Mouse (Mus musculus): ENCODE measurements around the gene Gm9803. TPM values are rescaled to one million over a fixed set of nuclear protein-coding genes. Genes with fewer than 3 reads are reported as not detected.
A peak's percentile ranks its signal among the peaks of the same experiment; 100 is the strongest.

The Gm9803 gene
- polyA plus RNA-seq, 1 experiment from 2014 or later = 8.3 TPM

DNA sequence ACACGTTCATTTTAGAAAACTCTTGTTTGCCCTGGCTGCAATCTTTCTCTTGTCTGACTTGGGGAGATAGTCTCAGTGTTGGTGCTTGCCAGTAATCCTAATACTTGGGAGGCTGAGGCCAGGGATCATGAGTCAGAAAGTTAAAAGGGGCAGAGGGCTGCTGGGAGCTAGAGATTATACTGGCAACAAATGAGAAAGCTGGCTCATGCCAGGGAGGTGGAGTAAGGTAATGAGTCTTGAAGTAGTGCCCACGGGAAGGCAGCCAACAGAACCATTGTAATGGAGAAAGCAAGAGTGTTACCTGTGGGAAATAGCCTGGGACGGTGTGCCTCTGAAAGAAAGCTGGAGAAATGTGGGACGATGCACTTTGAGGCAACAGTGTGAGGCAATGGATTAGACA lies 6.0 kb upstream of the Gm9803 start:
- H3K4me3 ChIP-seq (replicated peaks) = no peak overlapping the region
- 58% methylated on average over 4 of the region's 4 CpGs for WGBS
- peaks cover 26% of the 10 kb centered on the region for H3K4me1 ChIP-seq
- H3K36me3 ChIP-seq = peaks cover 23% of the 10 kb centered on the region
- H3K27ac ChIP-seq = peak overlapping the region; percentile 74
- no peaks in the 10 kb centered on the region for H3K9me3 ChIP-seq (replicated peaks)
- ATAC-seq (replicated peaks; ENCODE audit: low FRiP score) = peak; percentile 42; the same call in 1 of the 2 replicates
- H3K4me2 ChIP-seq = peak overlapping the region; percentile 36; the same call in 1 of the 2 replicates
- no peaks in the 10 kb centered on the region for H3K27me3 ChIP-seq
- H3K9ac ChIP-seq = no peak overlapping the region

DNA sequence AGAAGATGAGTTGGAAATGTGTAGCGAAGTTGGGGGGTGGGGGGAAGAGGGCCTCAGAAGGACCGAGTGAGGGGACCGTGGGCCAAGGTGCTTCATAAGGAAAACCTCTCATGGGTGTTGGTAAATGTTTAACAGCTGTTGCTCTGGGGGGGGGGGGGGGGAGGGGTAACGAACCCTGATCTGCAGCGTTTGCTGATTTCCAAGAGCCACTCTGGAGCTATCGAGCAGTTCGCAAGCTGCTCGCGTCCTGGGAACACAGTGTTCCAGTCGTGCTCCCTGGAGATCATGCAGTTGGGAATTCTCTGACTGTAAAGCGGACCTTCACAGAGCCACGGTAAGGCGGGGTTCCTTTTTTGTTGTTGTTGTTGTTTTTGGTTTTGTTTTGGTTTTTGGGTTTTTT lies 5.5 kb upstream of the Gm9803 start:
- peak overlapping the region; percentile 16; the same call in 1 of the 2 replicates for H3K4me3 ChIP-seq (replicated peaks)
- peak; percentile 49; the same call in 1 of the 2 replicates for ATAC-seq (replicated peaks; ENCODE audit: low FRiP score)
- peak overlapping the region; percentile 36 for H3K4me2 ChIP-seq
- H3K27ac ChIP-seq = peak overlapping the region; percentile 74
- H3K9me3 ChIP-seq (replicated peaks) = no peaks in the 10 kb centered on the region
- 55% methylated on average over 13 of the region's 13 CpGs for WGBS
- peaks cover 18% of the 10 kb centered on the region for H3K36me3 ChIP-seq
- no peak overlapping the region for H3K9ac ChIP-seq
- peaks cover 26% of the 10 kb centered on the region for H3K4me1 ChIP-seq
- H3K27me3 ChIP-seq = no peaks in the 10 kb centered on the region

DNA sequence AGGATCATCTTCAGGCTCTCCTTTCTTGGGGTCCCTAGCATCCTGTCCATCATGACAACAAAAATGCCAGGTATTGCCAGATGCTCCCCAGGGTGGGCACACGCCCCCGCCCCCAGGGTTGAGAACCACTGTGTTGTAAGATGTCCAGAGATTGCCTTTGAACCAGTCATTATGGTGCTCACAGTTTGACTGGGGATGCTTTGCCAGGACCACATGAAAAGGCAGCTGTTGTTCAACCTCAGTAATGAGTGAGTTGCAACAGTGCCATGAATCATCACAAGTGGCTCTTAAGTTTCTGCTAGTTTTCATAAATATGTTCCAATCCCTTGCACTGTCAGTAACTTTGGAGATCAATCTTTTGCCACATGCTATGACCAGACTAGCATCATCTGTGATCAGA lies 3.9 kb upstream of the Gm9803 start:
- Histone ChIP-seq H3K4me1 (peaks cover 21% of the 10 kb centered on the region), H3K9ac (no peak overlapping the region), H3K4me2 (no peak overlapping the region), H3K27ac (no peak overlapping the region), H3K36me3 (peaks cover 12% of the 10 kb centered on the region), H3K9me3 (replicated peaks) (no peaks in the 10 kb centered on the region), H3K27me3 (no peaks in the 10 kb centered on the region), H3K4me3 (replicated peaks) (no peak overlapping the region)
- no peak for ATAC-seq (replicated peaks; ENCODE audit: low FRiP score)
- 93% methylated on average over 2 of the region's 2 CpGs for whole genome bisulfite sequencing

DNA sequence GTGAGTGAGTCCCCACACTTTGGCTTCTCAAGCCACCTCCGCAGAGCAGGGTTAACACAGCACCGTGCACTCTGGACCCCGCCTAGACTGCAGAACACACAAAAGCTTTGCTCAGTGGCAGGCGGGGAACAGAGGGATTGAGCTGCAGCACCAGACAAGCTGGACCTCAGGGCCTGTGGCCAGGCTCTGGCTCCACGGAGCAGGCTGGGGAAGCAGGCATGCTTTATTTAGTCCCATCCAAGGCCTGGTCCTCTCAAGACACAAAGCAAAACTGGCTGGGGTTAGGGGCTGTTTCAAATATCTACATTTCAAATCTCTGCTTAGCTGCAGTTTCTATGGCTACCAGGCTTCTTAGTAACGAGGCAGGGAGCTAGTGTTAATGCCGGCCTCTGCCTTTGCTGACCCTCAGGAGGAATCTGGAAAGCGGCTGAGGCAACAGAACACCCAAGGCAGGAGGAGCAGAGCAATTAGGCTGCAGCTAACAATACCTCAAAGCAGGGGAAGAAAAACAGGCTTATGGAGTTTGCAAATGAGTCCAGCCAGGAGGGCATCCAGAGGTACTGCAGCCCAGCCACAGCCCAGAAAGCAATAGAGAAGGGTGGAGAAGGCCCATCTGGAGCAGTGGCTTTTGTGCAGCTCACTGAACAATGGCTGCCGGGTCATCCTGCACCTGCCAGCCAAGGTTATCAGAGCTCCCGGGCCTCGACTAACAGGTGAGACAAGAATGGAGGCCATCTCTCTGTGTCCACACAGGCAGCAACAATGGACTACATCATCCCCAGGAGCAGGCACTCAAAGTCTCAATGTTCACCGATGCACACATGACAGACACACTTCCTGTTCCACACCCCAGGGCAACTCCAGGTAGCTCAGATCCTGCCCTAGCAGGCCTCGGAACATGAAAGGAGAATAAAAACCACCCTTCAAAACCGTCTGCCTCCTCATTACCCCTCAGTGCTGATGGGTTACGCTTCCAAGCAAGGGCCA lies 3.7 kb downstream of the Gm9803 start:
- Histone ChIP-seq H3K36me3 (peaks cover 75% of the 10 kb centered on the region), H3K4me1 (peaks cover 10% of the 10 kb centered on the region), H3K9ac (no peak overlapping the region), H3K4me2 (no peak overlapping the region), H3K27me3 (no peaks in the 10 kb centered on the region), H3K4me3 (replicated peaks) (no peak overlapping the region), H3K27ac (peak overlapping the region; percentile 72), H3K9me3 (replicated peaks) (no peaks in the 10 kb centered on the region)
- ATAC-seq (replicated peaks; ENCODE audit: low FRiP score) = peak; percentile 37
- 46% methylated on average over 15 of the region's 15 CpGs for WGBS

DNA sequence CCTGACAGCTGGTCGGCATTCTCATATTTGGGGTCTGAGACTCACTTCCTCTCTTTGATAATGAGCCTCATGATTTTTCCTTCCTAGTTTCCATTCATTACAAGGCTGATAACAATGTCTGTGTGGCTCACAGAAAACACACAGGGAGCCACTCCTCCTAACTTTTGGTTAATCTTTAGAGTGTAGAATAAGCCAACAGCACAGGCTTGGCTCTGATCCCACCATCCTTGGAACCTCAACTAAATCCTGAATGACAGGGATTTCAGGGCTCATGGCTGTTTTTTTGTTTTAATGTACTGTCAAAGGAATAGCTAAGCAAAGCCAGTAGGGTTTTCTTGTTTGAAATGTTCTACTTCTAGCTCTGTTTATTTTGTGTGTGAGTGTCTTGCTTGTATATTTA lies 10.5 kb downstream of the Gm9803 start:
- ATAC-seq (replicated peaks; ENCODE audit: low FRiP score) = no peak
- Histone ChIP-seq H3K36me3 (peaks cover 55% of the 10 kb centered on the region), H3K9ac (no peak overlapping the region), H3K4me1 (peaks cover 17% of the 10 kb centered on the region), H3K27me3 (no peaks in the 10 kb centered on the region), H3K4me2 (no peak overlapping the region), H3K27ac (no peak overlapping the region), H3K9me3 (replicated peaks) (no peaks in the 10 kb centered on the region), H3K4me3 (replicated peaks) (no peak overlapping the region)
- 60% methylated on average over 1 of the region's 1 CpGs for WGBS

DNA sequence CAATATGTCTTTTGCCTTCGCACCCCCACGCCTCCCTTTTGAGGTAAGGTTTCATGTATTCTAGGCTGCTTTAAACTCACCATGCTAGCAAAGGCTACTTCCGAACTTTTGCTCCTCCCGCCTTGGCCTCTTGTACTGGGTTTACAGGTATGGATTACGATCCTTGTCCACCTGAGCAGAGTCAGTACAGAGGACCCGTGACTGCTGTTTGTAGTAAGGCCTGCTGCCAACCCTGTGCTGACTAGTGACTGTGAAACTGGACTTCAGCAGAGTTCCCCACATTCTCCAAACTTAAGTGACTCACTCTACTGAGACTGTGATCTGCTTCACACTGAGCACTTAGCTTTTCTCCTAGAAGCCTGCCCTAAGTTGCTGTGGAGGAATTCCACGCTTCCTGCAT lies 13.8 kb downstream of the Gm9803 start:
- Histone ChIP-seq H3K9ac (no peak overlapping the region), H3K9me3 (replicated peaks) (no peaks in the 10 kb centered on the region), H3K36me3 (peaks cover 23% of the 10 kb centered on the region), H3K27me3 (no peaks in the 10 kb centered on the region), H3K4me1 (peaks cover 25% of the 10 kb centered on the region), H3K4me2 (no peak overlapping the region), H3K27ac (no peak overlapping the region), H3K4me3 (replicated peaks) (no peak overlapping the region)
- 83% methylated on average over 7 of the region's 7 CpGs for WGBS
- no peak for ATAC-seq (replicated peaks; ENCODE audit: low FRiP score)

DNA sequence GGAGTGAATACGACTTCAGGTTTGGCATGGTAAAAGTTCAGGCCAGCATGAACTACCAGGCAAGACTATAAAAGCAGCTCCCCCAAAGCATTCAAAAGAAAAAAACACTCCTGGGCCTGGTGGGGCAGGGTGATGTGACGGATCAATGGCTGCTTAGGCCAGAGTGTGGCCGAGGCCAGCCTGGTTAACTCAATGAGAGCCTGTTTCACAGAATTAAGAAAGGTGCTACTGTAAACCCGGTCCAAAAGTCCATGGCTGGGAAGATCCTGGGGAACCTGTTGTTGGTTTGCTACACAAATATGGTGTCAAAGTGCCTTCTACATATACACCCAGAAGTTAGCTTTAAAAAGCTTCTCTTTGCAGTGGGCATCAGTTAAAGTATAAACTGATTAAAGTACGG lies 14.9 kb downstream of the Gm9803 start:
- Histone ChIP-seq H3K9me3 (replicated peaks) (no peaks in the 10 kb centered on the region), H3K4me3 (replicated peaks) (no peak overlapping the region), H3K27ac (peak overlapping the region; percentile 54), H3K4me2 (peak overlapping the region; percentile 63; the same call in 1 of the 2 replicates), H3K27me3 (no peaks in the 10 kb centered on the region), H3K4me1 (peaks cover 25% of the 10 kb centered on the region), H3K36me3 (peaks cover 18% of the 10 kb centered on the region), H3K9ac (no peak overlapping the region)
- no peak for ATAC-seq (replicated peaks; ENCODE audit: low FRiP score)
- 73% methylated on average over 5 of the region's 5 CpGs for WGBS

DNA sequence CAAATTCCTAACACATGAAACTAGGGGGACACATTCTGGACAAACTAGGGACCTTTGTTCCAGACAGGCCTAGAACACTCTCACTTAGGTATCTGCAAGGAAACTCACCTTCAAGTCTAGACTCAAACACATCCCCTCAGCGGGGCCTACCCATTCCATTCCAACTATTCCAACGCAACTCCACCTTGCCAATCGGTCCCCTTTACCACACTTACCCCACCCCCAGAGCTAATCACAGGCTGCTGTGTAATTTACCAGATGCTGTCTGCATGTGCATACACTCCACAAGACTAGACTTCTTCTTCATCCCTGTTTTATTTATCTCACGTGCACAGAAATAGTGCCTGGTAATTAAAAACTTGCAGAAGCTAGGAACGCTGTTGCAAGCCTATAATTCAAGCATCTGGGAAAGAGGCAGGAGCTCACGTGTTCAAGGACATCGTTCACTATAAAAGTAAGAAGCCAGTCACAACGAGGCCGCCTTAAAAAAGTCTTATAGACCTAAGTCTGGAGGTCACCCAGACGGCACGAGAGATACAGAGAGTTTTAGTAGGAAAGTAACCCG lies 15.9 kb downstream of the Gm9803 start:
- Histone ChIP-seq H3K4me1 (peaks cover 25% of the 10 kb centered on the region), H3K9ac (peak overlapping the region; percentile 81), H3K4me2 (peak overlapping the region; percentile 63), H3K9me3 (replicated peaks) (no peaks in the 10 kb centered on the region), H3K36me3 (peaks cover 18% of the 10 kb centered on the region), H3K27me3 (no peaks in the 10 kb centered on the region), H3K4me3 (replicated peaks) (peak overlapping the region; percentile 80), H3K27ac (peak overlapping the region; percentile 86)
- WGBS = 10% methylated on average over 12 of the region's 12 CpGs
- ATAC-seq (replicated peaks; ENCODE audit: low FRiP score) = no peak

DNA sequence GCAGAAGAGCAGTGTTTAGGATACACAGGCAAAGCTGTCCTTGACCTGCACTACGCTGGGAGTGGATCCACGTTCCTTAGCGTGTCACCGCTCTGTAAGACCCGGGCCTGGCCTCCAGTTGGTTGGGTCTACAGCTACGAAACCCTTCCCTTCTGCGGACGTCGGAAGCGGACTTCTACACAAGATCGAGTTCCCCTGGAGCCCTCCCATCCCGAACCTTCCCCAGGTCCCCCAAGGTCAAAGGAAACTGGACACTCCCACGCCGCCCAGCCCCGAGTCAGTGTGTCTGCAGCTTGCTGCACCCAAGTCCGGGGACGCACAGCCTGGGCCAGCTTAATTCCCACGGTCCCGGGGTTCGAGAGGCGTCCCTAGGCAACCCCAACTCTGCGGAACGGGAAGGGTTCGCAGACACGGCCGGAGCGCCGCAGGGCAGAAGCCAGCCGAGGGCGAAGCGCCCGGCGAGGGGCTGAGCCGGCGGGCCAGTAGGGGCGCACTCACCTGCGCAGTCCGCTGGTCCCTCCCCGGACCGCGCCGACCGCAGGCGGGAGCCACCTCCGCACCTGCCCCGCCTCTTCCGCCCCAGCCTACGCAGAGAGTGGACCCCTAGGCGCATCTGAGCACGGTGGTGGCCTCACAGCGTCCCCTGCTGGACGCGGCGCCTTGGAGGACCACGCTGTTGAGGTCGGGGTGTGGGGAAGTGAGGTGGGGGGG lies 16.7 kb downstream of the Gm9803 start, which contains the start of gene 1700021F05Rik:
Gene 1700021F05Rik, minus strand, starts transcription at position 553 of the 711 bp plus-strand sequence.
- Histone ChIP-seq H3K27ac (peak within 1 kb of the TSS; percentile 86), H3K4me2 (peak within 1 kb of the TSS; percentile 63), H3K9me3 (replicated peaks) (no peaks in the 10 kb centered on the region), H3K4me3 (replicated peaks) (peak within 1 kb of the TSS; percentile 80), H3K27me3 (no peaks in the 10 kb centered on the region), H3K4me1 (peaks cover 25% of the 10 kb centered on the region), H3K36me3 (peaks cover 11% of the 10 kb centered on the region), H3K9ac (peak within 1 kb of the TSS; percentile 81)
- WGBS = under 1% methylated on average over 56 of the region's 56 CpGs
- peak; percentile 99 for ATAC-seq (replicated peaks; ENCODE audit: low FRiP score)

DNA sequence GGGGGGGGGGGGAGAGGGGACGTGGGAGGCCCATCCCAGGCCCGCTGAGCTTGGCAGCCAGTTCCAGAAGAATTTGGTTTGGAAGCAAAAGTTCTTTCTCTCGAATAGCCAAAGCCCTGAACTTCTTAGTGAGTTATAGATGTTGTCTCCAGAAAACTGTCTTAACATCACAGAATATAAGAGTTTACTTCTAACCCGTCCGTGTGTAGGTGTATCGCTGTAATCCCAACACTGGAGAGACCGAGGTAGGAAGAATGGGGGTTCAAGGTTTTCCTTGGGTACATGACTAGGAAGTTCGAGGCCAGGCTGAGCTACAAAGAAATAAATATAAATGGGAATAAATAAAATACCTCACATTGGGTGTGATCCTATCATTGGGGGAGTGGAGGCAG lies 17.3 kb downstream of the Gm9803 start:
- 33% methylated on average over 8 of the region's 8 CpGs for WGBS
- Histone ChIP-seq H3K9ac (no peak overlapping the region), H3K36me3 (peaks cover 5% of the 10 kb centered on the region), H3K9me3 (replicated peaks) (no peaks in the 10 kb centered on the region), H3K27me3 (no peaks in the 10 kb centered on the region), H3K4me2 (peak overlapping the region; percentile 63), H3K4me3 (replicated peaks) (peak overlapping the region; percentile 80), H3K4me1 (peaks cover 25% of the 10 kb centered on the region), H3K27ac (no peak overlapping the region)
- ATAC-seq (replicated peaks; ENCODE audit: low FRiP score) = peak; percentile 1; the same call in 1 of the 2 replicates

DNA sequence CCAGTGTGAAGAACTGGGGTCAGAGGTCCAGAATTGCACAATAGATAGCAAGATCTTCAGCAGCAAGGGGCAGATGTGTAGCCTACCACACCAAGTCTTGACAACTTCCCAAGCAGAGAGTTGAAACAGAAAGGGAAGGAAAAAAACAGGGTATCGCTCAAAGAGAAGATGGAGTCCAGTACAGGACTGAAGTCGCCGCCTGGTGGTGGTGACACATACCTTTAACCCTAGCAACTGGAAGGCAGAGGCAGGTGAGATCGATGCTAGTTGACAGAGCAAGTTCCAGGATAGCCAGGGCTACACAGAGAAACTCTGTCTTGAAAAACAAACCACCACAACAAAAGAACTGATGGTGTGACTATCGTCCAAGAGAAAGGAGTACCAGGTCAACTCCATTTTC lies 25.5 kb downstream of the Gm9803 start:
- no peaks in the 10 kb centered on the region for H3K36me3 ChIP-seq
- WGBS = 58% methylated on average over 5 of the region's 5 CpGs
- H3K4me2 ChIP-seq = no peak overlapping the region

More for the DNA sequence above, 25.5 kb downstream of the Gm9803 start:
- Histone ChIP-seq H3K9ac (no peak overlapping the region), H3K9me3 (replicated peaks) (no peaks in the 10 kb centered on the region), H3K27me3 (no peaks in the 10 kb centered on the region), H3K4me1 (peaks cover 9% of the 10 kb centered on the region), H3K4me3 (replicated peaks) (no peak overlapping the region), H3K27ac (no peak overlapping the region)
- ATAC-seq (replicated peaks; ENCODE audit: low FRiP score) = no peak

Measured in kidney, embryonic 15.5 days (tissue).